Mouse (Mus musculus): ENCODE measurements around the gene Tnfrsf13b. TPM values are rescaled to one million over a fixed set of nuclear protein-coding genes. Genes with fewer than 3 reads are reported as not detected.
"Not testable (repeated sequence)": the region's sequence is repeated elsewhere in the genome, so short reads cannot be mapped to it uniquely, and the experiment has no call there.

Gene Tnfrsf13b
- total RNA-seq, 1 experiment from 2014 or later = 0.85 TPM

GRCm38 (mm10) chr11:61173477-61173876 lies 46.9 kb downstream of the Tnfrsf13b start:
- not testable (repeated sequence) for DNase-seq

- peak; percentile 83 for DNase-seq
Measured at GRCm38 (mm10) chr11:61174291-61174820, 47.8 kb downstream of the Tnfrsf13b start.

- DNase-seq = peak; percentile 100
Measured at GRCm38 (mm10) chr11:61174821-61175658, 48.5 kb downstream of the Tnfrsf13b start, which contains the start of gene Usp22. Gene Usp22, minus strand, starts transcription at chr11:61175055.

- no peak for DNase-seq
Measured at GRCm38 (mm10) chr11:61175778-61176177, 49.2 kb downstream of the Tnfrsf13b start.

- no peak for DNase-seq
Measured at GRCm38 (mm10) chr11:61176321-61176720, 49.8 kb downstream of the Tnfrsf13b start.

GRCm38 (mm10) chr11:61180361-61180760 lies 53.8 kb downstream of the Tnfrsf13b start:
- DNase-seq = no peak

- no peak for DNase-seq
Measured at GRCm38 (mm10) chr11:61181624-61182023, 55.1 kb downstream of the Tnfrsf13b start.

GRCm38 (mm10) chr11:61183820-61184219 lies 57.3 kb downstream of the Tnfrsf13b start:
- DNase-seq = no peak

GRCm38 (mm10) chr11:61190776-61191175 lies 64.2 kb downstream of the Tnfrsf13b start:
- DNase-seq = no peak

- not testable (repeated sequence) for DNase-seq
Measured at GRCm38 (mm10) chr11:61192123-61192522, 65.6 kb downstream of the Tnfrsf13b start.

GRCm38 (mm10) chr11:61192779-61193178 lies 66.2 kb downstream of the Tnfrsf13b start:
- no peak for DNase-seq

- DNase-seq = peak; percentile 90
Measured at GRCm38 (mm10) chr11:61193392-61193791, 66.8 kb downstream of the Tnfrsf13b start.

- no peak for DNase-seq
Measured at GRCm38 (mm10) chr11:61196616-61197353, 70.2 kb downstream of the Tnfrsf13b start.

- DNase-seq = no peak
Measured at GRCm38 (mm10) chr11:61197935-61198334, 71.4 kb downstream of the Tnfrsf13b start.

Other genes with a start within 250 kb of the Tnfrsf13b start
- 48.9 and 49.8 TPM in 2 replicates for gene Tmem11, start 247.5 kb upstream of the Tnfrsf13b start, total RNA-seq (2021)
- 17.9 and 18.4 TPM in 2 replicates for gene Natd1, start 212.0 kb upstream of the Tnfrsf13b start, total RNA-seq (2021)
- gene Map2k3, start 194.7 kb upstream of the Tnfrsf13b start, total RNA-seq (2021) = 70.0 and 74.3 TPM in 2 replicates
- 1.5 and 1.6 TPM in 2 replicates for gene Kcnj12, start 104.2 kb upstream of the Tnfrsf13b start, total RNA-seq (2021)
- 53.0 and 58.2 TPM in 2 replicates for gene Usp22, start 48.3 kb downstream of the Tnfrsf13b start, total RNA-seq (2021)
- gene Aldh3a1, start 80.8 kb downstream of the Tnfrsf13b start, total RNA-seq (2021) = 0.26 TPM in 1 of 2 replicates, not detected in the other
- 53.2 and 58.0 TPM in 2 replicates for gene Aldh3a2, start 140.7 kb downstream of the Tnfrsf13b start, total RNA-seq (2021)
- gene Slc47a2, start 216.1 kb downstream of the Tnfrsf13b start, total RNA-seq (2021) = not detected in 2 replicates